Mouse (Mus musculus) midbrain, embryonic 15.5 days (tissue): ENCODE data around the gene Nox4. TPM values are rescaled to one million over a fixed set of nuclear protein-coding genes. Genes with fewer than 3 reads are reported as not detected.
"Not testable (repeated sequence)": the region's sequence is repeated elsewhere in the genome, so short reads cannot be mapped to it uniquely, and the experiment has no call there.

Experiments
- ATAC-seq: fragments of 200-750 bp; cut with Nextera tagmentation; replicated peaks from 2 replicates; pipeline ENCODE4 v1.8.0; 2017; ENCODE audit warnings: moderate TSS enrichment
- H3K27ac ChIP-seq: fragments of 300-500 bp; sonication (generic); 2 replicates; pipeline ENCODE4 v1.5.1; 2015; ENCODE audit warnings: mild to moderate bottlenecking, inconsistent platforms
- H3K27me3 ChIP-seq: fragments of 300-500 bp; sonication (generic); replicated peaks from 2 replicates; pipeline ENCODE4 v1.6.1; 2015; ENCODE audit warnings: inconsistent platforms
- H3K36me3 ChIP-seq: fragments of 300-500 bp; sonication (generic); replicated peaks from 2 replicates; pipeline ENCODE4 v1.6.1; 2015; ENCODE audit warnings: inconsistent platforms
- H3K4me1 ChIP-seq: fragments of 300-500 bp; sonication (generic); 2 replicates; pipeline ENCODE4 v1.6.1; 2015; ENCODE audit warnings: inconsistent platforms
- H3K4me2 ChIP-seq: fragments of 300-500 bp; sonication (generic); 2 replicates; pipeline ENCODE4 v1.6.1; 2015; ENCODE audit warnings: inconsistent platforms, mild to moderate bottlenecking, moderate library complexity
- H3K4me3 ChIP-seq: fragments of 300-500 bp; sonication (generic); 2 replicates; pipeline ENCODE4 v1.5.1; 2015; ENCODE audit warnings: mild to moderate bottlenecking, inconsistent platforms
- H3K9ac ChIP-seq: fragments of 300-500 bp; sonication (generic); 2 replicates; pipeline ENCODE4 v1.6.1; 2015; ENCODE audit warnings: mild to moderate bottlenecking, inconsistent platforms
- H3K9me3 ChIP-seq: fragments of 300-500 bp; sonication (generic); 2 replicates; pipeline ENCODE4 v1.6.1; 2016; ENCODE audit warnings: inconsistent platforms
- WGBS: fragments of 180-500 bp; shearing (Covaris S2); methylation state at CpG from one replicate; pipeline ENCODE4 v1.1.7; 2015; ENCODE audit warnings: mixed read lengths; 5-methylcytosine and 5-hydroxymethylcytosine counted together
- polyA plus RNA-seq: library from polyadenylated mRNA; unstranded; fragments of >200 nt; fragmentation: Nextera tagmentation; extraction: Ambion mirVana; gene quantifications from 2 replicates; pipeline ENCODE4 v1.2.1, GENCODE M21; 2015

The Nox4 gene
- polyA plus RNA-seq, 1 experiment from 2014 or later: 1.8 TPM

GRCm38 (mm10) chr7:87397023-87397422 lies 151.1 kb downstream of the Nox4 start:
- Histone ChIP-seq H3K4me1 (no peaks in the 10 kb centered on the region), H3K27ac (no peak overlapping the region), H3K27me3 (no peaks in the 10 kb centered on the region), H3K36me3 (no peaks in the 10 kb centered on the region), H3K4me2 (no peak overlapping the region), H3K4me3 (no peak overlapping the region), H3K9me3 (no peaks in the 10 kb centered on the region), H3K9ac (no peak overlapping the region)
- WGBS: 91% methylated on average over 7 of the region's 7 CpGs
- no peak for ATAC-seq

GRCm38 (mm10) chr7:87411373-87411772 lies 165.5 kb downstream of the Nox4 start:
- H3K27ac ChIP-seq, H3K4me2 ChIP-seq, H3K9me3 ChIP-seq, ATAC-seq, H3K4me1 ChIP-seq, H3K27me3 ChIP-seq, H3K9ac ChIP-seq, H3K4me3 ChIP-seq, H3K36me3 ChIP-seq: not testable (repeated sequence)
- WGBS: 10% methylated on average over 4 of the region's 4 CpGs

- Histone ChIP-seq H3K9me3 (no peaks in the 10 kb centered on the region), H3K4me1 (no peaks in the 10 kb centered on the region), H3K4me3 (no peak overlapping the region), H3K27me3 (no peaks in the 10 kb centered on the region), H3K27ac (no peak overlapping the region), H3K4me2 (no peak overlapping the region), H3K36me3 (no peaks in the 10 kb centered on the region), H3K9ac (no peak overlapping the region)
- ATAC-seq: no peak
- WGBS: 70% methylated on average over 1 of the region's 1 CpGs
Measured at GRCm38 (mm10) chr7:87413271-87413670, 167.4 kb downstream of the Nox4 start.

Other genes with a start within 250 kb of the Nox4 start
- gene Vmn2r79, start 250.0 kb upstream of the Nox4 start, polyA plus RNA-seq: not detected in 2 replicates
- 0.04 TPM in 1 of 2 replicates, not detected in the other for gene Tyr, start 247.4 kb downstream of the Nox4 start, polyA plus RNA-seq